Mouse (Mus musculus) midbrain, embryonic 11.5 days (tissue): ENCODE measurements at regions not wholly inside any gene's neighbourhood (a gene's known extent, or its start where the extent isn't known, plus 50 kb on each side); places are given as distances from the start of the nearest gene placed in this dataset.
A peak's percentile ranks its signal among the peaks of the same experiment; 100 is the strongest.

Source experiments
- ATAC-seq: fragments of 200-750 bp; cut with Nextera tagmentation; 2 replicates; pipeline ENCODE4 v1.8.0; 2017; ENCODE audit warnings: moderate TSS enrichment, moderate library complexity; ENCODE audit not compliant: low FRiP score
- DNase-seq: peaks from one replicate; pipeline ENCODE4 v3.0.0; 2015; ENCODE audit warnings: low spot score; ENCODE audit errors: missing footprints
- H3K27ac ChIP-seq: fragments of 300-500 bp; sonication (generic); 2 replicates; pipeline ENCODE4 v1.5.1; 2014; ENCODE audit warnings: low read depth, low read length
- H3K27me3 ChIP-seq: fragments of 300-500 bp; sonication (generic); 2 replicates; pipeline ENCODE4 v1.6.1; 2014; ENCODE audit warnings: mild to moderate bottlenecking, low read length, moderate library complexity, mixed read lengths; ENCODE audit not compliant: control insufficient read depth, insufficient read depth
- H3K36me3 ChIP-seq: fragments of 300-500 bp; sonication (generic); 2 replicates; pipeline ENCODE4 v1.6.1; 2014; ENCODE audit warnings: mild to moderate bottlenecking, low read length, moderate library complexity, mixed read lengths; ENCODE audit not compliant: control insufficient read depth, insufficient read depth
- H3K4me1 ChIP-seq: fragments of 300-500 bp; sonication (generic); 2 replicates; pipeline ENCODE4 v1.6.1; 2014; ENCODE audit warnings: low read length; ENCODE audit not compliant: control insufficient read depth, insufficient read depth
- H3K4me2 ChIP-seq: fragments of 300-500 bp; sonication (generic); 2 replicates; pipeline ENCODE4 v1.6.1; 2014; ENCODE audit warnings: mild to moderate bottlenecking, moderate library complexity
- H3K4me3 ChIP-seq: fragments of 300-500 bp; sonication (generic); 2 replicates; pipeline ENCODE4 v1.5.1; 2014; ENCODE audit warnings: low read depth, low read length
- H3K9ac ChIP-seq: fragments of 300-500 bp; sonication (generic); 2 replicates; pipeline ENCODE4 v1.6.1; 2014; ENCODE audit warnings: low read length
- H3K9me3 ChIP-seq: fragments of 300-500 bp; sonication (generic); 2 replicates; pipeline ENCODE4 v1.6.1; 2016; ENCODE audit warnings: low read length; ENCODE audit not compliant: control insufficient read depth
- WGBS: fragments of 180-500 bp; shearing (Covaris S2); extraction: QIAGEN DNeasy Blood & Tissue Kit; methylation state at CpG from one replicate; pipeline ENCODE4 v1.1.7; 2014; 5-methylcytosine and 5-hydroxymethylcytosine counted together

- no peaks in the 10 kb centered on the region for H3K9me3 ChIP-seq
These were observed 117.8 kb downstream of the Rpl14 start for GRCm38 (mm10) chr9:120689025-120689424.

GRCm38 (mm10) chr9:120690510-120690909 lies 119.3 kb downstream of the Rpl14 start:
- H3K4me2 ChIP-seq: peak overlapping the region; percentile 38
- H3K27me3 ChIP-seq: no peaks in the 10 kb centered on the region
- no peak overlapping the region for H3K4me3 ChIP-seq
- H3K27ac ChIP-seq: peak overlapping the region; percentile 84
- 27% methylated on average over 5 of the region's 5 CpGs for WGBS
- ATAC-seq (no peak), DNase-seq (no peak)
- H3K9me3 ChIP-seq: no peaks in the 10 kb centered on the region
- H3K36me3 ChIP-seq: no peaks in the 10 kb centered on the region
- peak overlapping the region; percentile 58 for H3K9ac ChIP-seq
- peaks cover 37% of the 10 kb centered on the region for H3K4me1 ChIP-seq

More at GRCm38 (mm10) chr9:120689025-120689424, 117.8 kb downstream of the Rpl14 start:
- H3K4me1 ChIP-seq: peaks cover 37% of the 10 kb centered on the region
- peak overlapping the region; percentile 6; the same call in 1 of the 2 replicates for H3K4me2 ChIP-seq
- no peak overlapping the region for H3K4me3 ChIP-seq
- WGBS: 44% methylated on average over 11 of the region's 11 CpGs
- H3K36me3 ChIP-seq: no peaks in the 10 kb centered on the region
- no peaks in the 10 kb centered on the region for H3K27me3 ChIP-seq
- DNase-seq (no peak), ATAC-seq (0 out of 2 replicates have a peak, but pooled peaks have one; percentile 15)
- no peak overlapping the region for H3K9ac ChIP-seq
- H3K27ac ChIP-seq: no peak overlapping the region

GRCm38 (mm10) chr9:120690961-120691941 lies 120.0 kb downstream of the Rpl14 start:
- Histone ChIP-seq H3K36me3 (no peaks in the 10 kb centered on the region), H3K9me3 (no peaks in the 10 kb centered on the region), H3K4me2 (peak overlapping the region; percentile 38), H3K9ac (peak overlapping the region; percentile 58), H3K27ac (peak overlapping the region; percentile 84), H3K27me3 (no peaks in the 10 kb centered on the region), H3K4me3 (no peak overlapping the region), H3K4me1 (peaks cover 36% of the 10 kb centered on the region)
- DNase-seq (peak; percentile 98), ATAC-seq (peak; percentile 90)
- WGBS: 2% methylated on average over 30 of the region's 30 CpGs

GRCm38 (mm10) chr9:120691971-120692401 lies 120.7 kb downstream of the Rpl14 start:
- Histone ChIP-seq H3K36me3 (no peaks in the 10 kb centered on the region), H3K9ac (peak overlapping the region; percentile 58), H3K4me2 (peak overlapping the region; percentile 38; the same call in 1 of the 2 replicates), H3K27me3 (no peaks in the 10 kb centered on the region), H3K27ac (peak overlapping the region; percentile 84), H3K4me3 (no peak overlapping the region), H3K4me1 (peaks cover 36% of the 10 kb centered on the region), H3K9me3 (no peaks in the 10 kb centered on the region)
- WGBS: 18% methylated on average over 14 of the region's 14 CpGs
- ATAC-seq (peak; percentile 33), DNase-seq (no peak)

- Histone ChIP-seq H3K4me2 (no peak overlapping the region), H3K27me3 (no peaks in the 10 kb centered on the region), H3K36me3 (no peaks in the 10 kb centered on the region), H3K4me3 (no peak overlapping the region), H3K9ac (no peak overlapping the region), H3K9me3 (no peaks in the 10 kb centered on the region), H3K27ac (no peak overlapping the region), H3K4me1 (peaks cover 30% of the 10 kb centered on the region)
- WGBS: 87% methylated on average over 5 of the region's 5 CpGs
- ATAC-seq (no peak), DNase-seq (no peak)
These were observed 123.2 kb downstream of the Rpl14 start for GRCm38 (mm10) chr9:120694457-120694856.

GRCm38 (mm10) chr9:120695966-120696365 lies 124.7 kb downstream of the Rpl14 start:
- DNase-seq (no peak), ATAC-seq (no peak)
- Histone ChIP-seq H3K4me1 (peaks cover 15% of the 10 kb centered on the region), H3K4me2 (no peak overlapping the region), H3K27me3 (no peaks in the 10 kb centered on the region), H3K4me3 (no peak overlapping the region), H3K9ac (no peak overlapping the region), H3K36me3 (no peaks in the 10 kb centered on the region), H3K27ac (no peak overlapping the region), H3K9me3 (no peaks in the 10 kb centered on the region)
- 92% methylated on average over 10 of the region's 10 CpGs for WGBS

- Histone ChIP-seq H3K4me1 (no peaks in the 10 kb centered on the region), H3K9ac (no peak overlapping the region), H3K4me3 (no peak overlapping the region), H3K4me2 (no peak overlapping the region), H3K27ac (no peak overlapping the region), H3K36me3 (no peaks in the 10 kb centered on the region), H3K9me3 (no peaks in the 10 kb centered on the region), H3K27me3 (no peaks in the 10 kb centered on the region)
- WGBS: 83% methylated on average over 7 of the region's 7 CpGs
- DNase-seq (no peak), ATAC-seq (no peak)
These were observed 126.5 kb downstream of the Rpl14 start for GRCm38 (mm10) chr9:120697749-120698148.

- 86% methylated on average over 5 of the region's 5 CpGs for WGBS
- no peaks in the 10 kb centered on the region for H3K36me3 ChIP-seq
- no peaks in the 10 kb centered on the region for H3K4me1 ChIP-seq
- H3K4me3 ChIP-seq: no peak overlapping the region
- ATAC-seq (no peak), DNase-seq (no peak)
- no peaks in the 10 kb centered on the region for H3K9me3 ChIP-seq
- H3K4me2 ChIP-seq: no peak overlapping the region
- no peak overlapping the region for H3K9ac ChIP-seq
- no peak overlapping the region for H3K27ac ChIP-seq
- H3K27me3 ChIP-seq: no peaks in the 10 kb centered on the region
These were observed 128.5 kb downstream of the Rpl14 start for GRCm38 (mm10) chr9:120699781-120700180.

- ATAC-seq: no peak
- H3K4me3 ChIP-seq: no peak overlapping the region
- H3K9me3 ChIP-seq: no peaks in the 10 kb centered on the region
- no peaks in the 10 kb centered on the region for H3K36me3 ChIP-seq
- 87% methylated on average over 7 of the region's 7 CpGs for WGBS
- H3K27me3 ChIP-seq: no peaks in the 10 kb centered on the region
- H3K27ac ChIP-seq: no peak overlapping the region
- no peak overlapping the region for H3K4me2 ChIP-seq
- H3K4me1 ChIP-seq: no peaks in the 10 kb centered on the region
- no peak overlapping the region for H3K9ac ChIP-seq
- no peak for DNase-seq
These were observed 131.6 kb downstream of the Rpl14 start for GRCm38 (mm10) chr9:120702836-120703235.
